Mouse (Mus musculus): ENCODE results near the gene Sec24a. TPM values are rescaled to one million over a fixed set of nuclear protein-coding genes. Genes with fewer than 3 reads are reported as not detected.
A peak's percentile ranks its signal among the peaks of the same experiment; 100 is the strongest.
"Not testable (repeated sequence)": the region's sequence is repeated elsewhere in the genome, so short reads cannot be mapped to it uniquely, and the experiment has no call there.

Sec24a gene
- polyA plus RNA-seq, 1 experiment from 2014 or later: 11.7 TPM

DNA sequence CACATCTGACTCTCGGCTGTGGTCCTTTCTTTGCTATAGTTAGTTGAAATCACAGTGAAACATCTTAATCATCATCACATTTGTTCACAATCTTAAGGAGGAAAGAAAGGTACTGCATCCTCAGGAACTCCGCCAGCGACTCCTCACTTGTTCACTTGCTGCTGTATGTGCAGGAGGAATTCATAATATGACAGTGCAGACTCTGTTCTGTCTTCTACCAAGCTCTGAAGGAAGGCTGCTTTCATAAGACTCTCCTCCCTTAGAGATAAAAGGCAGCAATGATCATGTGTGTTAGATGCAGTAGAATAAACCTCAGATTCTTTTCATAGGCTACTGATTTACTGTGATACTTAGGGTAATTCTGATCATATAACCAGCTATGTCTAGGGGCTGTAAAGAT lies 68.5 kb downstream of the Sec24a start:
- Histone ChIP-seq H3K4me3 (ENCODE audit: low read length) (no peak overlapping the region), H3K27me3 (ENCODE audit: insufficient read depth, low read length) (no peaks in the 10 kb centered on the region), H3K36me3 (ENCODE audit: insufficient read depth, low read length) (peaks cover 30% of the 10 kb centered on the region), H3K27ac (ENCODE audit: low read length) (no peak overlapping the region), H3K9ac (replicated peaks; ENCODE audit: low read length) (no peak overlapping the region), H3K4me2 (replicated peaks; ENCODE audit: low read depth, low read length) (no peak overlapping the region), H3K4me1 (ENCODE audit: insufficient read depth, low read length) (no peaks in the 10 kb centered on the region), H3K9me3 (ENCODE audit: low read length) (no peaks in the 10 kb centered on the region)
- WGBS: over 99% methylated on average over 3 of the region's 3 CpGs
- no peak for ATAC-seq (ENCODE audit: low FRiP score, low TSS enrichment)

DNA sequence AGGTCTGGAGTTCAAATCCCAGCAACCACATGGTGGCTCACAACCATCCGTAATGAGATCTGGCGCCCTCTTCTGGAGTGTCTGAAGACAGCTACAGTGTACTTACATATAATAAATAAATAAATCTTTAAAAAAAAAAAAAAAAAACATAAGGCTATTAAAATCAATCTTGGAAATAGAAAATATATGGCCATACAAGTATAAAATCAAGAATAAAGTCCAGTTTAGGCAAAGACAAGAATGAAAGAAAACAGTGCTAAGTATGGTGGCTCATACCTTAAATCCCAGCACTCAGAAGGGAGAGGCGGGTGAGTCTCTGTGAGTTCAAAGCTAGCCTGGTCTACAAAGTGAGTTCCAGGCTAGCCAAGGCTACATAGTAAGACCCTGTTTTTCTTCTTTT lies 72.8 kb downstream of the Sec24a start:
- not testable (repeated sequence) for H3K4me3 ChIP-seq (ENCODE audit: low read length); H3K4me1 ChIP-seq (ENCODE audit: insufficient read depth, low read length); H3K27ac ChIP-seq (ENCODE audit: low read length); H3K9me3 ChIP-seq (ENCODE audit: low read length); H3K27me3 ChIP-seq (ENCODE audit: insufficient read depth, low read length); H3K4me2 ChIP-seq (replicated peaks; ENCODE audit: low read depth, low read length); H3K36me3 ChIP-seq (ENCODE audit: insufficient read depth, low read length); H3K9ac ChIP-seq (replicated peaks; ENCODE audit: low read length); ATAC-seq (ENCODE audit: low FRiP score, low TSS enrichment)
- 100% methylated on average over 1 of the region's 3 CpGs for WGBS

DNA sequence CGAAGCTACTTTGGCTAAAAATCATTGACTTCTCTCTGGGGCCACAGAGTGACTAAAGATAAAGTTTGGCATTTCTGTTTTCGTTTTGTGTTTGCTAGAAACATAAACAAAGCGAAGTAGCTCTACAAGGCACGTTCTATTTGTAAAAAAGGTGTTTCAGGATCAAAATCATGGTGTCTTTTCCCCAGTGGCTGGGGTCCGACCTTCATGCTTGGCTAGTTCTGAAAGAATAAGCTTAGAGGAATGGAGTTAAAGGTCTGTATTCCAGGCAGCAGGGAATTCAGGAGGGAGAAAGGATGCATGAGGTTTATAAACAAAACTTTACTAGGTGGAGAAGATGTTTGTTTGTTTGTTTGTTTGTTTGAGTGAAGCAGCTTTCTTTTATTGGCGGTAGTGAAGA lies 74.1 kb downstream of the Sec24a start:
- WGBS: 21% methylated on average over 6 of the region's 6 CpGs
- Histone ChIP-seq H3K9ac (replicated peaks; ENCODE audit: low read length) (peak overlapping the region; percentile 89), H3K27me3 (ENCODE audit: insufficient read depth, low read length) (no peaks in the 10 kb centered on the region), H3K4me1 (ENCODE audit: insufficient read depth, low read length) (peaks cover 10% of the 10 kb centered on the region), H3K4me3 (ENCODE audit: low read length) (peak overlapping the region; percentile 52), H3K27ac (ENCODE audit: low read length) (peak overlapping the region; percentile 100), H3K36me3 (ENCODE audit: insufficient read depth, low read length) (peaks cover 4% of the 10 kb centered on the region), H3K9me3 (ENCODE audit: low read length) (no peaks in the 10 kb centered on the region), H3K4me2 (replicated peaks; ENCODE audit: low read depth, low read length) (peak overlapping the region; percentile 75)
- ATAC-seq (ENCODE audit: low FRiP score, low TSS enrichment): no peak

DNA sequence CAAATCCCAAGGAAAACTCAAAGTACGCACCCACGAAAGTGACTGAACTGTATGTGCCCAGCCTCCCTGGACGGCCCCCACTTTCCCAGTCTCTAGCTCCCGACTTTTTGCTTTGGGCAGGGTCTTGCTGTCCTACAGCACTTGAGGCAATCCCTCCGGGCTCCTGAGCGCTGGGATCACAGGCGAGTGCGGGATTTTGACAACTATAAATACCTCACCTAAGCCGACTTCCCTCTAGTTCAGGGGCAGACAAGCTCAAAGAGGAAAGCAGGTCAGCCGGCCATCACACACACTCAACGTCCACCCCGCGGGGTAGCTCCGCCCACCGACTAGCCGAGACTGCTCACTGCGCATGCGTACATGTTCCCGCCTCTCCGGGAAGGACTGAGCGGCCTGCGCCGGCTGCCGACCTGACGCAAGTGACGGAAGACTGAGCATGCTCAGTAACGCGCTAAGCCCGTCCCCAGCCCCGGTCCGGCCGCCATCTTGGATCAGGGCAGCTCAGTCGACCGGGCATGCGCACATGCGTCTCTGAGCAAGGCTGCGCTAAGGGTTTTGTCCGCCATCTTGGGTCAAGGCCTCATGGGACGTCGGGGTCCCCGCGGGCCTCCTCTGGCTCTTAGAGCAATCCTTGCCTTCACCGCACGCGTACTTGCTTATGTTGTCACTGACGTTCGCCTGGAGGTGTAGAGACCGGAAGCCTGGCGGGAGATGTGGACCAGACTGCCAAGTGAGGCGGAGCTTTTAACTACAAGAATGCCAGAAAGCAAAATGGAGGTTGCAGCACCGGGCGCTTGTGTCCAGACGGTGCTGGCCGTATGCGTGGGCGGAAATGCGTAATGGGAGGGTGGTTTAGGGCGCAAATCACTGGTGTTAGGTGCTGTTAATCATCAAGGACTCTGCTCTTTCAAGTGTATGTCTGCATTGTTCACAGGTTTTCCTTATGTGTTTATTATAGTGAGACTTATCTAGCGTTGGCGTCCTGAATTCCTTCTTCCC lies 74.8 kb downstream of the Sec24a start, which contains the start of gene 0610009B22Rik:
TSS of gene 0610009B22Rik (minus strand) at position 545 of the 999 bp plus-strand sequence.
- Histone ChIP-seq H3K36me3 (ENCODE audit: insufficient read depth, low read length) (peaks cover 4% of the 10 kb centered on the region), H3K4me1 (ENCODE audit: insufficient read depth, low read length) (peaks cover 10% of the 10 kb centered on the region), H3K27ac (ENCODE audit: low read length) (peak within 1 kb of the TSS; percentile 100), H3K4me2 (replicated peaks; ENCODE audit: low read depth, low read length) (peak within 1 kb of the TSS; percentile 75), H3K9me3 (ENCODE audit: low read length) (no peaks in the 10 kb centered on the region), H3K27me3 (ENCODE audit: insufficient read depth, low read length) (no peaks in the 10 kb centered on the region), H3K4me3 (ENCODE audit: low read length) (peak within 1 kb of the TSS; percentile 79), H3K9ac (replicated peaks; ENCODE audit: low read length) (peak within 1 kb of the TSS; percentile 89)
- whole genome bisulfite sequencing: under 1% methylated on average over 60 of the region's 60 CpGs
- ATAC-seq (ENCODE audit: low FRiP score, low TSS enrichment): peak; percentile 99

DNA sequence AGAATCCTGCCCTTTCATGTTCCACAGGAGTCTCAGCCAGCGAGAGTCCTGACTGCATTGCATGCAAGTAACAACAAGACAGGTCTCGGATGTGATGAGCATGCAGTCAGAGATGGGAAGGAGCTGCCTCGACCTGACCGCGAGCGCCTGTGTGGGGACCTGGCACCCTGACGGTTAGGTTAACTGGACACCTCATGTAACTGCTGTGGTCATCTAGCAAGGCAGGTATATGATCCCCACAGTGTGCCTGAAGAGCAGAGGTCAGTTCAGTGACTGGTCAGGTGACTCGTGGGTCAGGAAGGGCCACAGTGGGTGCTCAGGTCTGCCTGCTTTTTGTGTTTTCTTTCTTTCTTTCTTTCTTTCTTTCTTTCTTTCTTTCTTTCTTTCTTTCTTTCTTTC lies 81.5 kb downstream of the Sec24a start:
- Histone ChIP-seq H3K9me3 (ENCODE audit: low read length) (no peaks in the 10 kb centered on the region), H3K9ac (replicated peaks; ENCODE audit: low read length) (no peak overlapping the region), H3K4me1 (ENCODE audit: insufficient read depth, low read length) (peaks cover 4% of the 10 kb centered on the region; the same call in 1 of the 2 replicates), H3K36me3 (ENCODE audit: insufficient read depth, low read length) (no peaks in the 10 kb centered on the region), H3K27me3 (ENCODE audit: insufficient read depth, low read length) (no peaks in the 10 kb centered on the region), H3K4me2 (replicated peaks; ENCODE audit: low read depth, low read length) (no peak overlapping the region), H3K27ac (ENCODE audit: low read length) (no peak overlapping the region), H3K4me3 (ENCODE audit: low read length) (no peak overlapping the region)
- WGBS: 33% methylated on average over 8 of the region's 8 CpGs
- ATAC-seq (ENCODE audit: low FRiP score, low TSS enrichment): no peak

DNA sequence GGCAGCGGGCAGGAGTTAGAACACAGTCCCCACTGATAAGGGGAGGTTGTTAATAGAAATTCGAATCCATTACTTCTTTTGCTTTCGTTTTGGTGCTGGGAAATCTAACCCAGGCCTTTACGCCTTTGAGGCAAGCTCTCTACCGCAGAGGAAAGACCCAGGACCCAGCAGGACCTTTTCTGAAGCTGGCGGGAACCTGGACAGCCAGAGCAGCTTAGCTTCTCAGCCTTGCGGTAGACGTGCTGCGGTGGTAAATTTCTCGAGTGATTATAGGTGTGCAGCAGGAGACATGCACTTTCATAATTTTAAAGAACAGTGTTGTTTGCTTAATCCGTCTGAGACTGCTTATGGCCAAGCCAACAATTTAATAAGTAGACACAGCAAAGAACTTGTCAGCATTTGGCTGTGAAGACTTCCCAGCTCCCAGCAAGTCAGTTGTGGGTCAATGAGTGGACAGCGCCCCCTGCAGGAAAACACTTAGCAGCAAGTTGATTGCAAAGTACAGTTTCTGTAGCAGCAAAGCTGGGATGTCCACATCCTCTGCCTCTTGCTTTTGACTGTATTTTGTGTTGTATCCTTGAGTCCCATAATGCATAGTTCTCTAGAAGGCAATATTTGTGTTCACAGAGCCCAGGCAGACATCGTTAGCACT lies 82.0 kb downstream of the Sec24a start:
- ATAC-seq (ENCODE audit: low FRiP score, low TSS enrichment): peak; percentile 67
- Histone ChIP-seq H3K27ac (ENCODE audit: low read length) (no peak overlapping the region), H3K9ac (replicated peaks; ENCODE audit: low read length) (peak overlapping the region; percentile 41; the same call in 1 of the 2 replicates), H3K4me1 (ENCODE audit: insufficient read depth, low read length) (peaks cover 4% of the 10 kb centered on the region; the same call in 1 of the 2 replicates), H3K9me3 (ENCODE audit: low read length) (no peaks in the 10 kb centered on the region), H3K4me3 (ENCODE audit: low read length) (no peak overlapping the region), H3K4me2 (replicated peaks; ENCODE audit: low read depth, low read length) (peak overlapping the region; percentile 35), H3K36me3 (ENCODE audit: insufficient read depth, low read length) (no peaks in the 10 kb centered on the region), H3K27me3 (ENCODE audit: insufficient read depth, low read length) (no peaks in the 10 kb centered on the region)
- 38% methylated on average over 13 of the region's 13 CpGs for WGBS

DNA sequence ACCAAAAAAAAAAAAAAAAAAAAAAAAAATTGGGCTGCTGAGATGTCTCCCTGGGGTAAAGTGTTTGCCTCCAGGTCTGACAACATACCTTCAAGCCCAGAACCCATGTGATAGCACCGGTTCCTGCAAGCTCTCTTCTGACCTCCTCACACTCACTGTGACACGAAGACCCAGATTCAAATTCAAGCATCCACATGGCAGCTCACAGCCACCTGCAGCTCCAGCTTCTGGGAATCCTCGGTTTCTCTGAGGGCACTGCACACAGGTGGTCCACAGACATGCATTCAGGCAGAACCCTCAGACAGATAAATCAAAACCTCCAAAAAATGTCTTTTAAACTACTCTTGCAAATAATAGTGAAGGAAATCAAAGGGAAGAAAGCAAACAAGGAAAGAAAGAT lies 84.0 kb downstream of the Sec24a start:
- no peak overlapping the region for H3K4me3 ChIP-seq (ENCODE audit: low read length)
- H3K27ac ChIP-seq (ENCODE audit: low read length): no peak overlapping the region
- H3K4me1 ChIP-seq (ENCODE audit: insufficient read depth, low read length): peaks cover 4% of the 10 kb centered on the region; the same call in 1 of the 2 replicates
- 82% methylated on average over 3 of the region's 3 CpGs for WGBS
- H3K9me3 ChIP-seq (ENCODE audit: low read length): no peaks in the 10 kb centered on the region
- no peaks in the 10 kb centered on the region for H3K36me3 ChIP-seq (ENCODE audit: insufficient read depth, low read length)
- no peaks in the 10 kb centered on the region for H3K27me3 ChIP-seq (ENCODE audit: insufficient read depth, low read length)
- ATAC-seq (ENCODE audit: low FRiP score, low TSS enrichment): no peak
- H3K4me2 ChIP-seq (replicated peaks; ENCODE audit: low read depth, low read length): no peak overlapping the region
- no peak overlapping the region for H3K9ac ChIP-seq (replicated peaks; ENCODE audit: low read length)

DNA sequence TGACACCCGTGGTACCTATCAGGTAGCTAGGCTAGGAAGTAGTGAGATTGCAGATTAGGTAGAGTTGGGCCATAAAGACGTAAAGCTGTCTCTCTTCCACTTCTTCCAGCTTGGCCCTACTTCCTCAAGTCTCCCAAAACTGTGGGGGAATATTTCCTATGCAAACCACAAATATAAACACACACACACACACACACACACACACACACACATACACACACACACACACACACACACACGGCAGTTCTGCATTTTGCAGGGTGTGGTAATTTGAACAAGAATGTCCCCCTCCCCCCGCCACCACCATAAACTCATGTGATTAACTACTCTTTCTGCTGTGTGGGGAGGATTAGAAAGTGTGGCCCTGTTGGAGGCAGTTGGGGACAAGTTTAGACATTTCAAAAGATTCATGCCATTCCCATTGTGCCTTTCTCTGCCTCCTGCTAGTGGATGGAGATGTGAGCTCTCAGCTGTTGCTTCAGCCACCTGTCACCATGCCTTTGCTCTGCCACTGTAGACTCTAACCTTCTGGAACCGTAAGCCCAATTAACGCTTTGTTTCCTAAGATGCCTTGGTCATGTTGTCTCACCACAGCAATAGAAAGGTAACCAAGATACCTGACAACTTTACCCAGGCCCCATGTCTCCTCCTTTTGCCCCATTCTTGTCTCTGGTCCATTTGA lies 85.6 kb downstream of the Sec24a start:
- no peak for ATAC-seq (ENCODE audit: low FRiP score, low TSS enrichment)
- no peak overlapping the region for H3K27ac ChIP-seq (ENCODE audit: low read length)
- whole genome bisulfite sequencing: 58% methylated on average over 6 of the region's 6 CpGs

DNA sequence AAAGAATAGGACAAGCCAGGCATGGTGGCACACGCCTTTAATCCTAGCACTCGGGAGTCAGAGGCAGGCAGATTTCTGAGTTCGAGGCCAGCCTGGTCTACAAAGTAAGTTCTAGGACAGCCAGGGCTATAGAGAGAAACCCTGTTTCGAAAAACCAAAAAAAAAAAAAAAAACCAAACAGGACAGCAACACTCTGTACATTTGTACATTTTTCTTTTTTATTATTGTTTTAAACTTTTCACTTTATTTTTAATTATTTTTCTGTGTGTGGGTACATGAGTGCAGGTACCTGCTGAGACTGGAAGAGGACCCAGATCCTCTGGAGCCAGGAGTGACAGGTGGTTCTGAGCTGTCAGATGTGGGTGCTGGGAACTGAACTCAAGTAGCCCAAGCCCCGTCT lies 88.0 kb downstream of the Sec24a start:
- 82% methylated on average over 5 of the region's 5 CpGs for WGBS
- ATAC-seq (ENCODE audit: low FRiP score, low TSS enrichment): no peak
- Histone ChIP-seq H3K36me3 (ENCODE audit: insufficient read depth, low read length) (no peaks in the 10 kb centered on the region), H3K9me3 (ENCODE audit: low read length) (no peaks in the 10 kb centered on the region), H3K4me3 (ENCODE audit: low read length) (no peak overlapping the region), H3K27me3 (ENCODE audit: insufficient read depth, low read length) (no peaks in the 10 kb centered on the region), H3K27ac (ENCODE audit: low read length) (no peak overlapping the region), H3K4me2 (replicated peaks; ENCODE audit: low read depth, low read length) (no peak overlapping the region), H3K4me1 (ENCODE audit: insufficient read depth, low read length) (no peaks in the 10 kb centered on the region), H3K9ac (replicated peaks; ENCODE audit: low read length) (no peak overlapping the region)

More for the DNA sequence above, 85.6 kb downstream of the Sec24a start:
- Histone ChIP-seq H3K36me3 (ENCODE audit: insufficient read depth, low read length) (no peaks in the 10 kb centered on the region), H3K9ac (replicated peaks; ENCODE audit: low read length) (no peak overlapping the region), H3K9me3 (ENCODE audit: low read length) (no peaks in the 10 kb centered on the region), H3K4me2 (replicated peaks; ENCODE audit: low read depth, low read length) (no peak overlapping the region), H3K27me3 (ENCODE audit: insufficient read depth, low read length) (no peaks in the 10 kb centered on the region), H3K4me3 (ENCODE audit: low read length) (no peak overlapping the region), H3K4me1 (ENCODE audit: insufficient read depth, low read length) (peaks cover 4% of the 10 kb centered on the region; the same call in 1 of the 2 replicates)

Measured in kidney, embryonic 16.5 days (tissue).